Mouse (Mus musculus): ENCODE data around the gene Pitx1.

The Pitx1 gene

DNA sequence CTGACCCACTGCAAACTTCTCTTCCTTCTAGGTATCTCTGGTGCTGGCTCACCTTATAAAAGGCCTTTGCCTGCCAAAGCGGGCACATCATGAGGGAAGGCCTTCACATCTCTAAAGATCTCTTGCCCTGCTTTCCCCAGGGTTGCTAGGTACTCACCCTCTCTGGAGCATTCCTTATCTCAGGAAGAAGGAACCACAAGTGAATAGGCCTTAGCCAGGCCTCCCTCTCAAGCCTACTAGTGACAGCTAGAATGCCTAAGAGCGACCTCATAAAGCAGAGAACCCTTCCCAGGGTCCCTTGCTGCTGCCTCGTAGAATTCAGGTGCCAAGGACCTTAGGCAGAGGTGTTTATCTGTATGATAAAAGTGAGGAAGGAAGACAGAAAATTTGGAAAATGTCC lies 51.7 kb downstream of the Pitx1 start, which contains the start of gene Catsper3:
Catsper3 (plus strand) TSS at position 301 of the 400 bp plus-strand sequence.
- no peak for DNase-seq (ENCODE audit: low read depth, low spot score)

GRCm38 (mm10) chr13:55775056-55775455 lies 60.9 kb downstream of the Pitx1 start:
- no peak for DNase-seq (ENCODE audit: low read depth, low spot score)
